In genomic region chr12:102505949-102506348, GRCm38 (mm10) we compare ENCODE assay signal across 15 mouse cellular contexts. TPM values are rescaled to one million over a fixed set of nuclear protein-coding genes. Genes with fewer than 3 reads are reported as not detected.
"Had no signal": no experiment of that assay in that cellular context is flagged by ENCODE, and none has a peak within 500 bp of the region (broad histone marks: within the 10 kb centered on the region; RNA-seq: fewer than 3 reads in every experiment).

No protein-coding gene starts in this region.

- H3K36me3 ChIP-seq: kidney, embryonic 15.5 days; limb, embryonic 15.5 days; midbrain, embryonic 12.5 days; neural tube, embryonic 12.5 days had no signal

- H3K27ac ChIP-seq: kidney, embryonic 15.5 days; limb, embryonic 15.5 days; midbrain, embryonic 12.5 days; neural tube, embryonic 12.5 days had no signal

- ATAC-seq: intestine, embryonic 16.5 days had no signal

- H3K27me3 ChIP-seq: kidney, embryonic 15.5 days; midbrain, embryonic 12.5 days; neural tube, embryonic 12.5 days had no signal

- H3K4me3 ChIP-seq: kidney, embryonic 15.5 days; limb, embryonic 15.5 days; midbrain, embryonic 12.5 days; myocyte; neural tube, embryonic 12.5 days had no signal

- H3K4me1 ChIP-seq: kidney, embryonic 15.5 days; limb, embryonic 15.5 days; midbrain, embryonic 12.5 days; neural tube, embryonic 12.5 days had no signal

- H3K9ac ChIP-seq: kidney, embryonic 15.5 days; limb, embryonic 15.5 days; midbrain, embryonic 12.5 days; neural tube, embryonic 12.5 days had no signal

- H3K4me2 ChIP-seq: kidney, embryonic 15.5 days; limb, embryonic 15.5 days; midbrain, embryonic 12.5 days; neural tube, embryonic 12.5 days had no signal

- DNase-seq: kidney, adult 2 months; kidney, postnatal 14 days; lung, adult 18-20 months; lung, postnatal 36 days; spleen, adult 18-20 months; thymus, adult 18-20 months; thymus, postnatal 14 days had no signal

- H3K9me3 ChIP-seq: kidney, embryonic 15.5 days; limb, embryonic 15.5 days; midbrain, embryonic 12.5 days; neural tube, embryonic 12.5 days had no signal

RNA-seq across cellular contexts. Expression of gene Chga, which starts 48.8 kb away (rescaled TPM):
- total RNA-seq: megakaryocyte, adult 5-6 weeks; neutrophil, adult 5-6 weeks had no signal
- polyA plus RNA-seq: myocyte had no signal
